Mouse (Mus musculus) limb, embryonic 14.5 days (tissue): ENCODE measurements around the gene Mmp20. TPM values are rescaled to one million over a fixed set of nuclear protein-coding genes. Genes with fewer than 3 reads are reported as not detected.

ENCODE experiments used
- ATAC-seq: fragments of 200-750 bp; cut with Nextera tagmentation; 2 replicates; pipeline ENCODE4 v1.8.0; 2017; ENCODE audit warnings: low read depth, moderate number of reproducible peaks, moderate TSS enrichment; ENCODE audit not compliant: low FRiP score
- DNase-seq: peaks from one replicate; pipeline ENCODE4 v3.0.0-alpha.2; 2015; ENCODE audit warnings: low spot score
- H3K27ac ChIP-seq: fragments of 300-500 bp; sonication (generic); replicated peaks from 2 replicates; pipeline ENCODE4 v1.5.1; 2014; ENCODE audit warnings: low read depth, mild to moderate bottlenecking, low read length, moderate library complexity, mixed read lengths
- H3K27me3 ChIP-seq: fragments of 300-500 bp; sonication (generic); 2 replicates; pipeline ENCODE4 v1.6.1; 2014; ENCODE audit warnings: low read length, mixed read lengths; ENCODE audit not compliant: control insufficient read depth, insufficient read depth
- H3K36me3 ChIP-seq: fragments of 300-500 bp; sonication (generic); 2 replicates; pipeline ENCODE4 v1.6.1; 2014; ENCODE audit warnings: mild to moderate bottlenecking, low read length, moderate library complexity, mixed read lengths; ENCODE audit not compliant: control insufficient read depth, insufficient read depth
- H3K4me1 ChIP-seq: fragments of 300-500 bp; sonication (generic); 2 replicates; pipeline ENCODE4 v1.6.1; 2014; ENCODE audit warnings: antibody characterized with exemption, low read length, mixed read lengths; ENCODE audit not compliant: control insufficient read depth, insufficient read depth
- H3K4me2 ChIP-seq: fragments of 300-500 bp; sonication (generic); replicated peaks from 2 replicates; pipeline ENCODE4 v1.6.1; 2014; ENCODE audit warnings: low read depth, mild to moderate bottlenecking, low read length, moderate library complexity; ENCODE audit not compliant: severe bottlenecking
- H3K4me3 ChIP-seq: fragments of 300-500 bp; sonication (generic); replicated peaks from 2 replicates; pipeline ENCODE4 v1.5.1; 2014; ENCODE audit warnings: low read length
- H3K9ac ChIP-seq: fragments of 300-500 bp; sonication (generic); 2 replicates; pipeline ENCODE4 v1.6.1; 2014; ENCODE audit warnings: mild to moderate bottlenecking, low read depth, low read length, moderate library complexity; ENCODE audit not compliant: severe bottlenecking
- H3K9me3 ChIP-seq: fragments of 300-500 bp; sonication (generic); 2 replicates; pipeline ENCODE4 v1.6.1; 2016; ENCODE audit warnings: low read length; ENCODE audit not compliant: control insufficient read depth
- POLR2A ChIP-seq: fragments of 200-500 bp; IDR thresholded peaks from 2 replicates; pipeline ENCODE4 v1.8.0; 2012; ENCODE audit warnings: inconsistent platforms, mild to moderate bottlenecking, moderate library complexity, borderline replicate concordance; ENCODE audit not compliant: insufficient read depth, insufficient read length; ENCODE audit errors: extremely low read depth
- WGBS: fragments of 180-500 bp; shearing (Covaris S2); extraction: QIAGEN DNeasy Blood & Tissue Kit; methylation state at CpG from one replicate; pipeline ENCODE4 v1.1.7; 2014; 5-methylcytosine and 5-hydroxymethylcytosine counted together
- polyA plus RNA-seq, 2 experiments: library from polyadenylated mRNA; depleted of rRNA in 1 of 2; stranded (reverse) in 1 of 2; unstranded in 1 of 2; fragments of >200 nt; fragmentation: Nextera tagmentation in 1 of 2; extraction: Ambion mirVana in 1 of 2; gene quantifications; 2 replicates each; pipeline versions ENCODE4 v1.2.1 to v1.2.3; 2012 to 2014

The Mmp20 gene
- polyA plus RNA-seq, 2 experiments: 0.08 TPM; not detected in 1

DNA sequence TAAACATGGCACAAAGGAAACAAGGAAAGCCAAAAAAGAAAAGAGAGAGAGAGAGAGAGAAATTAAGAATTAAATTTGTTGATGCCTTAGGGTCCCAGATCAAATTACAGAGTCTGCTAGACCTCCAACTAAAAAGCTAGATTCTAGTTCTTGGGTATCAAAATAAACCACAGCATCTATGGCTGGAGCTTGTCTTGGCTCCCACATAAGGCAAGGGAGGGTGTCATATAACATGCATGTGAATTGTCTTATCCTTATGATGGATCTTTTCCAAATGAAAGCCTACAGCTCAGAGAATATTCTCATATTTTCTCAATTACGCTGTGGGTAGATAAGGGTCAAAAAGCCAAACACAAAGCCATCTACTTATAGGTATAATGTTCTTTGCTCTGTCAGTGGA lies 41.6 kb downstream of the Mmp20 start:
- Histone ChIP-seq H3K9ac (no peak overlapping the region), H3K36me3 (no peaks in the 10 kb centered on the region), H3K27me3 (no peaks in the 10 kb centered on the region), H3K4me3 (no peak overlapping the region), H3K4me1 (no peaks in the 10 kb centered on the region), H3K9me3 (no peaks in the 10 kb centered on the region), H3K4me2 (no peak overlapping the region), H3K27ac (no peak overlapping the region)
- no peak for TF ChIP-seq POLR2A
- WGBS: 89% methylated on average over 1 of the region's 1 CpGs
- DNase-seq (no peak), ATAC-seq (no peak)

- H3K9ac ChIP-seq: no peak overlapping the region
- TF ChIP-seq POLR2A: no peak
- no peak overlapping the region for H3K4me3 ChIP-seq
- no peak for ATAC-seq
- no peak overlapping the region for H3K4me2 ChIP-seq
- no peaks in the 10 kb centered on the region for H3K9me3 ChIP-seq
- H3K4me1 ChIP-seq: no peaks in the 10 kb centered on the region
- no peak for DNase-seq
- no peaks in the 10 kb centered on the region for H3K36me3 ChIP-seq
- 83% methylated on average over 9 of the region's 9 CpGs for WGBS
- no peak overlapping the region for H3K27ac ChIP-seq
- H3K27me3 ChIP-seq: no peaks in the 10 kb centered on the region
These were observed 45.0 kb downstream of the Mmp20 start for GRCm38 (mm10) chr9:7672985-7673384.

GRCm38 (mm10) chr9:7678154-7678837 lies 50.3 kb downstream of the Mmp20 start:
- Histone ChIP-seq H3K36me3 (no peaks in the 10 kb centered on the region), H3K4me1 (no peaks in the 10 kb centered on the region), H3K27me3 (no peaks in the 10 kb centered on the region), H3K4me2 (no peak overlapping the region), H3K27ac (no peak overlapping the region), H3K4me3 (no peak overlapping the region), H3K9ac (no peak overlapping the region), H3K9me3 (no peaks in the 10 kb centered on the region)
- WGBS: 69% methylated on average over 2 of the region's 2 CpGs
- ATAC-seq (no peak), DNase-seq (no peak)
- no peak for TF ChIP-seq POLR2A

GRCm38 (mm10) chr9:7682081-7682618 lies 54.1 kb downstream of the Mmp20 start:
- Histone ChIP-seq H3K27me3 (no peaks in the 10 kb centered on the region), H3K4me2 (no peak overlapping the region), H3K27ac (no peak overlapping the region), H3K4me3 (no peak overlapping the region), H3K36me3 (no peaks in the 10 kb centered on the region), H3K9ac (no peak overlapping the region), H3K4me1 (no peaks in the 10 kb centered on the region), H3K9me3 (no peaks in the 10 kb centered on the region)
- ATAC-seq: no peak
- TF ChIP-seq POLR2A: no peak
- DNase-seq: no peak
- 84% methylated on average over 9 of the region's 9 CpGs for WGBS

GRCm38 (mm10) chr9:7686024-7686423 lies 58.0 kb downstream of the Mmp20 start:
- Histone ChIP-seq H3K36me3 (no peaks in the 10 kb centered on the region), H3K4me2 (no peak overlapping the region), H3K27ac (no peak overlapping the region), H3K9ac (no peak overlapping the region), H3K27me3 (no peaks in the 10 kb centered on the region), H3K4me1 (no peaks in the 10 kb centered on the region), H3K4me3 (no peak overlapping the region), H3K9me3 (no peaks in the 10 kb centered on the region)
- TF ChIP-seq POLR2A: no peak
- 79% methylated on average over 2 of the region's 2 CpGs for WGBS
- ATAC-seq: no peak
- DNase-seq: no peak
